Mouse (Mus musculus) liver, adult 2 months (tissue): ENCODE data around the gene Hlcs. TPM values are rescaled to one million over a fixed set of nuclear protein-coding genes. Genes with fewer than 3 reads are reported as not detected.
"Not testable (repeated sequence)": the region's sequence is repeated elsewhere in the genome, so short reads cannot be mapped to it uniquely, and the experiment has no call there.

Experiments used
- DNase-seq: peaks from one replicate; pipeline ENCODE4 v3.0.0-alpha.2; 2011; ENCODE audit warnings: low read depth, low spot score; ENCODE audit errors: extremely low read depth
- H3K27ac ChIP-seq: fragments of 200-500 bp; replicated peaks from 2 replicates; pipeline ENCODE4 v1.5.1; 2012; ENCODE audit warnings: low read depth, mild to moderate bottlenecking, control low read depth, inconsistent platforms, low read length; ENCODE audit not compliant: insufficient read depth
- H3K27me3 ChIP-seq: fragments of 200-500 bp; 2 replicates; pipeline ENCODE4 v1.6.1; 2012; ENCODE audit warnings: mild to moderate bottlenecking, moderate library complexity, low read length, inconsistent platforms; ENCODE audit not compliant: control insufficient read depth, insufficient read depth
- H3K36me3 ChIP-seq: fragments of 200-500 bp; 2 replicates; pipeline ENCODE4 v1.6.1; 2012; ENCODE audit warnings: low read length, inconsistent platforms; ENCODE audit not compliant: control insufficient read depth, insufficient read depth
- H3K4me1 ChIP-seq: fragments of 200-500 bp; 2 replicates; pipeline ENCODE4 v1.6.1; 2011; ENCODE audit warnings: low read length; ENCODE audit not compliant: control insufficient read depth, insufficient read depth
- H3K4me3 ChIP-seq: fragments of 200-500 bp; 2 replicates; pipeline ENCODE4 v1.5.1; 2011; ENCODE audit warnings: low read depth, mild to moderate bottlenecking, control low read depth, low read length, moderate library complexity; ENCODE audit not compliant: insufficient read depth
- H3K79me2 ChIP-seq: fragments of 200-500 bp; 2 replicates; pipeline ENCODE4 v1.6.1; 2012; ENCODE audit warnings: inconsistent platforms, mild to moderate bottlenecking, low read length, moderate library complexity; ENCODE audit not compliant: control insufficient read depth, insufficient read depth
- H3K9ac ChIP-seq: fragments of 200-500 bp; 2 replicates; pipeline ENCODE4 v1.6.1; 2012; ENCODE audit warnings: low read depth, mild to moderate bottlenecking, control low read depth, inconsistent platforms, low read length
- CTCF ChIP-seq: fragments of 200-500 bp; IDR thresholded peaks from 2 replicates; pipeline ENCODE4 v1.5.1; 2011; ENCODE audit warnings: low read depth, low read length, control low read depth
- POLR2A ChIP-seq: fragments of 200-500 bp; IDR thresholded peaks from 2 replicates; pipeline ENCODE4 v1.6.1; 2011; ENCODE audit warnings: low read length, control low read depth; ENCODE audit not compliant: insufficient read depth; ENCODE audit errors: extremely low read depth
- WGBS: fragments of 180-500 bp; shearing (Covaris S2); methylation state at CpG from one replicate; pipeline ENCODE4 v1.1.7; 2018; 5-methylcytosine and 5-hydroxymethylcytosine counted together
- polyA plus RNA-seq: library from polyadenylated mRNA; depleted of rRNA; stranded (reverse); fragments of >200 nt; gene quantifications from 2 replicates; pipeline ENCODE4 v1.2.3, GENCODE M21; 2012
- total RNA-seq: library from RNA; depleted of rRNA; stranded (reverse); fragments of >200 nt; gene quantifications from 2 replicates; pipeline ENCODE4 v1.2.3, GENCODE M21; 2014

Hlcs gene
- total and polyA plus RNA-seq, 2 experiments: 6.0 to 7.2 TPM

DNA sequence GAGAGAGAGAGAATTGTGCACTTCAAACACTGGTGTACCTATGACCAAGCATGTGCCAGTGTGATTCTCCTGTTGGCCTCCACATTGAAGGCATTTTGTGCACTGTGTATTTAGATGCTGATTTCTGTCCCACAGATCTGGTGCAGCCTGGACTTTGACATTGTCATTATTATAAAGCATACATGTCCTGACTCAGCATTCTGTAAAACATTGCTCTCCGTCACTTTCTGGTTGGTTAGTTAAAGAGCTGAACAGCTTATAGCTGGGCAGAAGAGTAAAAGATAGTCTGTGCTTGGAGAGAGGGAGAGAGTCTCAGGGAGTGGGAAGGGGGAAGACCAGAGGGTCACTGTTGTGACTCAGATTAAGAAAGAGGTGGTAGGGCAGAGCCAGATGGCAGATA is 32.4 kb upstream of the Hlcs start:
- Histone ChIP-seq H3K4me3 (no peak overlapping the region), H3K27ac (no peak overlapping the region), H3K27me3 (no peaks in the 10 kb centered on the region), H3K9ac (no peak overlapping the region), H3K36me3 (no peaks in the 10 kb centered on the region), H3K79me2 (no peaks in the 10 kb centered on the region), H3K4me1 (peaks cover 6% of the 10 kb centered on the region; the same call in 1 of the 2 replicates)
- no peak for TF ChIP-seq POLR2A
- no peak for TF ChIP-seq CTCF
- 67% methylated on average over 1 of the region's 1 CpGs for WGBS
- no peak for DNase-seq

DNA sequence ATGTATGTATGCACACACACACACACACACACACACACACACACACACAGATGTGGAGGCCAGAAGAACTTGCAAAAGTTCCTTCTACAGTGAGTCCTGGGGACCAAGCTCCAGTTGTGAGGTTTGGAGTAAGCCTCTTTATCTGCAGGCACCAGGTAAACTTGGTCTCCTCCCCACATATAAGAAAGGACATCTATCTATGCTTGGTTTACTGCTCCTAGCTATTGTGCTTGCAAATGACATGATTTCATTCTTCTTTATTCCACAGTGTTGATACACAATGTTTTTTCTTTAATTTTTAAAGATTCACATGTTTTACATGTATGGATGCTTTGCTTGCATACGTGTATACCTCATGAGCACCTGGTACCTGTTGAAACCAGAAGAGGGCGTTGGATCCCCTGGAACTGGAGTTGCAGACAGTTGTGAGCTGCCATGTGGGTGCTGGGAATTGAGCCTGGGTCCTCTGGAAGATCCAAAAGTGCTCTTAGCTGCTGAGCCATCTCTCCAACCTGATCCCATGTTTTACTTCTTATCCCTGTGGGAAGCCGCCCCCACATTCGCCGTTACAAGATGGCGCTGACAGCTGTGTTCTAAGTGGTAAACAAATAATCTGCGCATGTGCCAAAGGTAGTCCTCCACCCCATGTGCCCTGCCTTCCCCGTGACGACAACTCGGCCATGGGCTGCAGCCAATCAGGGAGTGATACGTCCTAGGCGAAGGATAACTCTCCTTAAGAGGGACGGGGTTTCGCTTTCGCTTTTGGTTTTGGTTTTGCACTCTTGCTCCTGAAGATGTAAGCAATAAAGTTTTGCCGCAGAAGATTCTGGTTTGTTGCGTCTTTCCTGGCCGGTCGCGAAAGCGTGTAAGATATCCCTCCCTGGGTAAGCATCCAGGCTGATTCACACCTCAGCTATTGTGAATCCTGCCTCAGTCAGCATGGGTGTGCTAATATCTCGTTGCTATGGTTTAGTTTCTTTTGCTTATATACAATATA is 26.1 kb upstream of the Hlcs start:
- not testable (repeated sequence) for H3K9ac ChIP-seq, DNase-seq, H3K36me3 ChIP-seq, H3K4me1 ChIP-seq, H3K27me3 ChIP-seq, H3K79me2 ChIP-seq, H3K27ac ChIP-seq, H3K4me3 ChIP-seq
- 93% methylated on average over 22 of the region's 22 CpGs for WGBS

- H3K27ac ChIP-seq: no peak overlapping the region
- no peaks in the 10 kb centered on the region for H3K79me2 ChIP-seq
- no peaks in the 10 kb centered on the region for H3K4me1 ChIP-seq
- no peaks in the 10 kb centered on the region for H3K36me3 ChIP-seq
- 76% methylated on average over 5 of the region's 5 CpGs for WGBS
- no peaks in the 10 kb centered on the region for H3K27me3 ChIP-seq
- no peak for DNase-seq
- no peak overlapping the region for H3K9ac ChIP-seq
- no peak for TF ChIP-seq CTCF
- TF ChIP-seq POLR2A: no peak
- no peak overlapping the region for H3K4me3 ChIP-seq
These were observed 22.3 kb upstream of the Hlcs start for GRCm38 (mm10) chr16:94335656-94336055.

DNA sequence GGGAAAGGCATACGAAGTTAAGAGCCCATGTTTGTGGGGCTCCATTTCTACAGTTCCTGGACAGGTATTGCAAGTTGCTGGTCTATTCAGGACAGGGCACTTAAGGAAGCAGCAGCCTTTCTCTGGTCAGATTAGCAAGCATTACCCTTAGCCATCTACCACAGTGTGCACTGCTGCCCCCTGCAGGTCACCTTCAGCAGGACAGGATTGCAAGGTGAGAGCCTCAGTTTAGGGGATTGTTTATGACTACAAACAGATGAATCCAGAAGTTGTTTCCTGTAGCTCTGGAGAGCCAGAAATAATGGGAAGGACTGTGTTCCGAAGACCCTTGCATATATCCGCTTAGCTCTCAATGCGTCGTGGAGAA is 18.5 kb upstream of the Hlcs start:
- H3K27ac ChIP-seq: no peak overlapping the region
- TF ChIP-seq CTCF (peak; percentile 91), POLR2A (no peak)
- no peak overlapping the region for H3K4me3 ChIP-seq
- no peaks in the 10 kb centered on the region for H3K79me2 ChIP-seq
- no peak overlapping the region for H3K9ac ChIP-seq
- 61% methylated on average over 5 of the region's 5 CpGs for WGBS
- no peaks in the 10 kb centered on the region for H3K36me3 ChIP-seq
- H3K27me3 ChIP-seq: no peaks in the 10 kb centered on the region
- peak; percentile 46 for DNase-seq
- H3K4me1 ChIP-seq: peaks cover 3% of the 10 kb centered on the region; the same call in 1 of the 2 replicates

GRCm38 (mm10) chr16:94331233-94331885 is 18.0 kb upstream of the Hlcs start:
- WGBS: 86% methylated on average over 9 of the region's 9 CpGs
- Histone ChIP-seq H3K9ac (no peak overlapping the region), H3K4me1 (peaks cover 3% of the 10 kb centered on the region; the same call in 1 of the 2 replicates), H3K27me3 (no peaks in the 10 kb centered on the region), H3K79me2 (no peaks in the 10 kb centered on the region), H3K36me3 (no peaks in the 10 kb centered on the region), H3K27ac (no peak overlapping the region), H3K4me3 (no peak overlapping the region)
- no peak for DNase-seq
- TF ChIP-seq POLR2A: no peak
- TF ChIP-seq CTCF: no peak
